Mouse (Mus musculus): ENCODE data around the gene Tacr2.
A peak's percentile ranks its signal among the peaks of the same experiment; 100 is the strongest.

Gene Tacr2

GRCm38 (mm10) chr10:62242358-62242757 lies 9.9 kb upstream of the Tacr2 start:
- no peak for DNase-seq

GRCm38 (mm10) chr10:62242896-62243295 lies 9.3 kb upstream of the Tacr2 start:
- peak; percentile 68 to 75 for DNase-seq

GRCm38 (mm10) chr10:62244067-62244466 lies 8.2 kb upstream of the Tacr2 start:
- DNase-seq = no peak

DNA sequence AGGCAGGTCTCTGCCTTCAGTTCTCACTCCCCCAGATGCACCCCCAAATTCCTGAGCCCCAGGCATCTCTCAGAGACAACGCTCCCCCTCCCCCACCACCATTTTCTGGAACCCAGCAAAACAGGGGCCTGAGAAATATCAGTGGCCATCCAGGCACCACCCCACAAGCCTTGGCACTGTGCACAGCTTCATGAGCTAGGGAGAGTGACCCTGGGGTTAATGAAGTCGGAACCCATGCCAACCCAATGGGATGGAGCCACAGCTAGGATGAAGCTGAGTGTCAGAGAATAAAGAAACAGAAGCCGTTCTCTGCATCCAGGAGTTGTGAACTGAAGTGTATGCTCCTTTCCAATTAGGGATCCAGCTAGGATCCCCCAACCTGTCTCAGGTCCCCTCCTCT lies 5.1 kb upstream of the Tacr2 start:
- peak; percentile 45 to 65 for DNase-seq

DNA sequence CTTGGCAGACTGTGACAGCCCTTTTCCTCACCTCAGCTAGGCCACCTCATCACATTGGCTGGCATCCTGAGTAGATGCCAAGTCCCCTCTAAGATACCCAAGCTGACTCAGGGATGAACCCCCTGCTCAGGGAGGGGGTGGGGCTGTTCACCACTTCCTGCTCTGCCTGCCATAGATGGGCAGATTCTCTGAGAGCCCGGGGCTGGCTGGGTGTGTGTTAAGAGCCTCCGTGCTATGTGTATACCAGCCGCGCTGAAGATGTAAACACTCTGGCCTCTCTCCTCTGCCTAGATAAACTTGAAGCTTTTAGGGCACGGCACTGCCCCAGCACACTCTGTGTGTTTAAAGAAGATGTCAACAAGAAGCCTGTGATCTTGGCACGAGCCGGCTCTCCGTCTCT lies 4.4 kb upstream of the Tacr2 start:
- no peak for DNase-seq

DNA sequence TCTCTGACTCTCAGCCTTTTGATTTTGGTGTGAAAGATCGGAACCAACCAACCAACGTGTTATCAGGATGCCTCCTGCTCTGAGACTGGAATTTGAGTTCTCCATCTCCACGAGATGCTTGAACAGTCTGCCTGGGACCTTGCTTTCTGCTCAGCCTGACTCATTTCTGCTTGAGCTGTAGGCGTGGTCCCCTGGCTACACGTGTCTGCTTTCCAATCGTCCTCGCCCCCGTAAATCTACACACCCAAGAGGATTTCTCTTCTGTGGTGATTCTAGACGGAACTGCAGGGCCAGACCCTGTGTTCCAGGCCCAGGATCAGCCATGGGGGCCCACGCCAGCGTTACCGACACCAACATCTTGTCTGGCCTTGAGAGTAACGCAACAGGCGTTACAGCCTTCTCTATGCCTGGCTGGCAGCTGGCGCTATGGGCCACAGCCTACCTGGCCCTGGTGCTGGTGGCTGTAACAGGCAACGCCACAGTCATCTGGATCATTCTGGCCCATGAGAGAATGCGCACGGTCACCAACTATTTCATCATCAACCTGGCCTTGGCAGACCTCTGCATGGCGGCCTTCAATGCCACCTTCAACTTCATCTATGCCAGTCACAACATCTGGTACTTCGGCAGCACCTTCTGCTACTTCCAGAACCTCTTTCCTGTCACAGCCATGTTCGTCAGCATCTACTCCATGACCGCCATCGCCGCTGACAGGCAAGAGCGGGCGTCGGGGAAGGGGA lies 428 bp downstream of the Tacr2 start:
- no peak for DNase-seq

- DNase-seq = no peak
Measured at GRCm38 (mm10) chr10:62258298-62258697, 6.1 kb downstream of the Tacr2 start.

GRCm38 (mm10) chr10:62261115-62261886 lies 9.1 kb downstream of the Tacr2 start:
- peak; percentile 61 to 84 for DNase-seq

GRCm38 (mm10) chr10:62264299-62264698 lies 12.1 kb downstream of the Tacr2 start:
- no peak for DNase-seq

GRCm38 (mm10) chr10:62269278-62269677 lies 17.0 kb downstream of the Tacr2 start:
- no peak for DNase-seq

GRCm38 (mm10) chr10:62275235-62275634 lies 23.0 kb downstream of the Tacr2 start:
- peak; percentile 81 to 96 for DNase-seq

DNA sequence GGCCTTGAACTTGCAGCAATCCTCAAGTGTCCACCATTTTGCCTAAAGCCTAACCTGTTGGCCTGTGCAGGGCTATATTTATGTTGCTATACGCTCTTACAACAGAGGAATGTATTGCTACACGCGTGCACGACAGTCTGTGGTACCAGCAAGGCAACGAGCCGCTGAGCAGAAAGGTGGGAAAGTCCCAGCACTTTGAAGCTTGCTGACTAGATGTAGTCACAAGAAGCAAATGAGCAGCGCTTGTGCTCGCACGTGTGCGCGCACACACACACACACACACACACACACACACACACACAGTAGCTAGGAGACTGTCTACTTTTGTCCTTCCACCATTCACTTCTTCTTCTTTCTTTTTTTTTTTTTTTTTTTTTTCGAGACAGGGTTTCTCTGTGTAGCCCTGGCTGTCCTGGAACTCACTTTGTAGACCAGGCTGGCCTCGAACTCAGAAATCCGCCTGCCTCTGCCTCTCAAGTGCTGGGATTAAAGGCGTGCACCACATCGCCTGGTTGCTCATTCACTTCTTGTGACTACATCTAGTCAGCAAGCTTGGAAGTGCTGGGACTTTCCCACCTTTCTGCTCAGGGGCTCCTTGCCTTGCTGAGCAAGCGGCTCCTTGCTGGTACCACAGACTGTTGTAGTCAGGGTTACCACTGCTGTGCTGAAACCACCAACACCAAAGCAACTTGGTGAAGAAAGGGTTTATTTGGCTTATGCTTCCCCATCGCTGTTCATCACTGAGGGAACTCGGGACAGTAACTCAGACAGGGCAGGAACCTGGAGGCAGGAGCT lies 25.5 kb downstream of the Tacr2 start:
- no peak for DNase-seq

- peak in 1 of 2 experiments; percentile 19 for DNase-seq
Measured at GRCm38 (mm10) chr10:62279066-62279465, 26.8 kb downstream of the Tacr2 start.

DNA sequence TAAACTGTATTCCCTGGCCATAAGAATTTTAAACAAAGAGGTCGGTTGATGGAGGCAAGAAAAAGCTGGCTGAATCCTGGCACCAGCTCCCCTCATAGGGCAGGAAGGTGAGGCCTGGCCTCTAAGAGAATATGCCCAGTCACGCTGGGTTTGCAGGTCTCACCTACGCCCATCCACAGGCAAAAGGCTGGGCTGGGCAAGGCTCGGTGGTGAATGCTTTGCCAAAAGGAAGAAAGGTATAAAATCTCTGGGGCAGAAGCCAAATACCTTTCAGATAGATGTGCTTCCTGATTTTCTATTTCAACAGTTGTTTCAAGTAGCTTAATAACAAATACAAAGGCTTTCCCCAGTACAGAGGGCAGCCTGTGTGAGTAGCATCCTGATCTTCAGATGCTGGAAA lies 27.4 kb downstream of the Tacr2 start:
- DNase-seq = no peak

DNA sequence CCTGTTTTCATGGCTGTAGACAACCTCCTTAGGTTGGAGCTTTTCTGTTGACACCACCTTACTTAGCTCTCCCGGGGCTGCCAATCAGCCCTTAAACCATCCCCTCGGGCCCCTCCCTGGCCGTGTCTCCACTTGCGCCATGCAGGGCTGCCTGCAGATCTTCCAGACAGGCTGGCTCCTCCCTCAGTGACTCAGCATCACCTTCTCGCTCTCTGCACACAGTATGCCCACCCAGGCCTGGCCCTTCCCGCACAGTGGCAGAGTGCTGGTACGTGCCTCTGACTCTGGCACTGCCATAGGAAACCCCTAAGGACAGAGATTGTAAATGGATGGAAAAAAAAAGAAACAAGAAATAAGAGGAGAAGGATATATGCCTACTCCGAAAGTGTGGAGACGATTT lies 30.5 kb downstream of the Tacr2 start:
- DNase-seq = no peak

- DNase-seq = no peak
Measured at GRCm38 (mm10) chr10:62283206-62283792, 31.1 kb downstream of the Tacr2 start.

DNA sequence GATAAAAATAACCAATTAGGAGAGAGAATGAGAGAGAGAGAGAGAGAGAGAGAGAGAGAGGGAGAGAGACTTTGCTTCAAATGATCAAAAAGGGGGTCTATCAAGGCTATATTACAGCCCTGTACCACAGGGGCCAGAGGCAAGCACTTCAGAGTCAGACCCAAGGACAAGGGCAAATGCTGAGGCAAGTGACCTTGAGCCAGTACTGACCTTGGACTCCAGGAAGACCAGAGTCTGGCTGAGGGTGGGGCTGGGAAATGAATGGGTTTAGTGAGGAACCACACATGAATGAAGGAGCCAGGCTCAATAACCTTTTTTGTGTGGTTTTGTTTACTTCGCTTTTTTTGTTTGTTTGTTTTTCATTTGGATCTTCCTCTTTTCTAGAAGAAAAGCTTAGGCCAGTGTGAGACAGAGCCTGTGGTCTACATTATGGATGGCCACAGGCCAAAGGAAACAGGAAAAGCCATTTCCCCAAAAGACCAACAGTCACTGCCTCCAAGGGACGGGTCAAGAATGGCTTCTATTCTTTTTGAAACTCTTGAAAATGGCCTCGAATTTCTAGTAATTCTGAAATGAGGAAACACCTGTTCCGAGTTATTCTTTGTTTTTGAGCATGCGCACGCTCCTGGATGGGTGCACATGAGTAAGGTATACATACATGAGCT lies 35.4 kb downstream of the Tacr2 start:
- DNase-seq = peak; percentile 35 to 43

GRCm38 (mm10) chr10:62294112-62294511 lies 41.9 kb downstream of the Tacr2 start:
- no peak for DNase-seq

- DNase-seq = no peak
Measured at GRCm38 (mm10) chr10:62296086-62296872, 44.0 kb downstream of the Tacr2 start.

DNA sequence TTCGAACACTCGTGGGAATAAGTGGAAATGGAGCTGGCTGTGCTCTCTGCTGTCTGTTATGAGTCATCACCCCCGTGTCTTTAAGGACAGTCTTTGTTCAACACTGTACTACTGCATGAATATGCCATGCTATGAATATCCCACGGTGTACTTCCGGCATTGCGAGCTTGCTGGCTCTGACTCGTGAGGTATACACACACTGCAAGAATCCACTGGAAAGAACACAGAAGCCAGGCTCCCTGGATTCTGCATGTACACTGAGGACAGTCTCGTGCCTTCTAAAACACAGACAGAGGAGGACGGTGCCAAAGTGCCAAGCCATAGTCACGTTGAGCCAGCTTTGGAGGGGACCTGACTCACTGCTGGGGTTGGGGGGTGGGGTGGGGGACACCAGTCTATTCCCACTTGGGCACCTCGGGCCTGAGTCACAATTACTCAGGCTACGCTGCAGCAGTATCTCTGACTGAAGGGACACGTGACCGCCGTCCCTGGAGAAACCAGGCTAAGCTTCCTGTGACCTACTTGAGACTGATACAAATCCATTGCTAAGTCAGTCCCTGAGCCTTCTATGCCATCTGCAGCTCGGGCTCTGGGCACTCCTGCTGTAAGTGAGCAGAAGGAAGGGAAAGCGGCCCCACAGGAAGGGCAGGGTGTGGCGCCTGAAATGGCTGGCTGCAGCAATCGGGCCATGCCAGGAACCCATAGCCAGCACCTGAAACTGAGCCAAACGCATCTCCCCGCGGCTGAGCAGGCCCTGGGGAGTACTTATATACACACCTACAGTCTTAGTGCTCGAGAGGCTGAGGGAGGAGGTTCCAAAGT lies 48.0 kb downstream of the Tacr2 start:
- DNase-seq = peak in 1 of 2 experiments; percentile 32

DNA sequence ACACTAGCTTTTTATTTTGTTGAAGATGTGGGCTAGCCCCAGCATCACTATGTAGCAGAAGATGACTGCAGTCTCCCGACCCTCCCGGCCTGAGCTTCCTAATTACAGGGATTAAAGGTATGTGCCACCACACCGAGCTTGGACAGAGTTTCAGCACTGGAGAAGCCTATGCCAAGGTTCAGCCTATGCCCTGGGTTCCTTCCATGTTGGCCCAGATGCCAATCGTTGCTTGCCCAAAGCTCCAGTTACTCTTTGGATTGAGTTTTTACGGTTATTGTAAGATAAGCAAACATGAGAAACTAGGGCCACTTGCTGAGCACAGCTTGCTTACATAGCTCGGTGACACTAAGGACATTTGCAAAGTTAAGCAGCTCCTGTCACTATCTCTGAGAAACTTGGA lies 52.9 kb downstream of the Tacr2 start:
- no peak for DNase-seq

Measured in kidney, postnatal 36 days (tissue).